16 mouse cellular contexts compared by ENCODE assay signal in the genomic region with DNA sequence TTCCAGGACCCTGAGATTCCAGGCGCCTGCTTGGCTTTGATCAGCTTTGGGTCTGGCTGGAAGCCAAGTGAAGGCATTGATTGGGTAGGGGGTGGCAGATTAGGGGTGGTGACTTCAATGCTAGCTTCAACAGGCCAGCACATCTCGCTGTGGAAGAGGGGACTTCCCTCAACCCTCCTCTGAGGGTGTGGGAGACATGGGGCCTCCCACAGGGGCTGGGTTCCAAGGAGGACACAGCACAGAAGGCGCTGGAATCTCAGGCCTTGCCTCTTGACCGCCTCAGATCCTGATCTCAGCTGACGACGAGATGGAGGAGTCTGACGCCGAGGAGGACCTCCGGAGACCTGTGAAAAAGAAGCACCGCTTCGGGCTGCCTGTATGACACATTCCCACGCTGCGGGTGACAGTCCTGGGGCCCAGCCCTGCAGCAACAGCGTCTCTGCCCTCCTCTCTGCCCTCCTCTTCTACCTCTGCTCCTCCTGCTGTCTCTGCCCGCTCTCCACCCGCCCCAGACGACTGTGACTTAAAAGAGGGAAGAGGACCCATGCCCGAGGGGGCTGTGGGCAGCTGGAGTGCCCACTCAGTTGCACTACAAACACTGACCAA. TPM values are rescaled to one million over a fixed set of nuclear protein-coding genes. Genes with fewer than 3 reads are reported as not detected.
DNase-seq lines count a peak whose midpoint lies in the region; ATAC-seq and TF ChIP-seq lines count a peak whose summit lies in the region.
"Had no signal": no experiment of that assay in that cellular context is flagged by ENCODE, and none has a peak within 500 bp of the region (broad histone marks: within the 10 kb centered on the region; RNA-seq: fewer than 3 reads in every experiment).

No protein-coding gene starts in this region.

- H3K27me3 ChIP-seq in kidney, postnatal 0 days (ENCODE audit: insufficient read depth, low read length): no peaks in the 10 kb centered on the region
- H3K27me3 ChIP-seq in G1E (ENCODE audit: insufficient read depth, low read length): no peaks in the 10 kb centered on the region
- H3K27me3 ChIP-seq in liver, embryonic 16.5 days (ENCODE audit: control insufficient read depth, insufficient read depth, low read depth, low read length): no peaks in the 10 kb centered on the region
- H3K27me3 ChIP-seq: hindbrain, embryonic 15.5 days; midbrain, embryonic 13.5 days had no signal

- ATAC-seq in kidney, postnatal 0 days (replicated peaks; ENCODE audit: low FRiP score, low read depth): 0 out of 2 replicates have a peak, but pooled peaks have one; percentile 18
- no peak for ATAC-seq in G1E (ENCODE audit: extremely low read depth, insufficient number of reproducible peaks, low FRiP score, poor library complexity, severe bottlenecking)
- ATAC-seq in liver, embryonic 16.5 days (ENCODE audit: low read depth): no peak
- ATAC-seq: activated CD4-positive, CD25-positive, alpha-beta regulatory T cell, adult 4 months; midbrain, embryonic 13.5 days had no signal

- H3K9me3 ChIP-seq in kidney, postnatal 0 days (replicated peaks; ENCODE audit: low read length): no peaks in the 10 kb centered on the region
- H3K9me3 ChIP-seq in G1E (replicated peaks): no peaks in the 10 kb centered on the region
- no peaks in the 10 kb centered on the region for H3K9me3 ChIP-seq in liver, embryonic 16.5 days (replicated peaks; ENCODE audit: control insufficient read depth, low read length)
- H3K9me3 ChIP-seq: hindbrain, embryonic 15.5 days; midbrain, embryonic 13.5 days had no signal

- H3K36me3 ChIP-seq in kidney, postnatal 0 days (ENCODE audit: insufficient read depth, low read length): peaks cover 13% of the 10 kb centered on the region; the same call in 1 of the 2 replicates
- peaks cover 62% of the 10 kb centered on the region for H3K36me3 ChIP-seq in G1E (replicated peaks)
- H3K36me3 ChIP-seq in liver, embryonic 16.5 days (ENCODE audit: control insufficient read depth, insufficient read depth): peaks cover 2% of the 10 kb centered on the region; the same call in 1 of the 2 replicates

- 0 out of 2 replicates have a peak overlapping the region, but pooled peaks have one; percentile 47 for H3K27ac ChIP-seq in kidney, postnatal 0 days
- H3K27ac ChIP-seq in liver, embryonic 16.5 days (ENCODE audit: low read length): peak overlapping the region; percentile 29
- H3K27ac ChIP-seq: hindbrain, embryonic 15.5 days; midbrain, embryonic 13.5 days had no signal

- H3K4me1 ChIP-seq in kidney, postnatal 0 days (replicated peaks; ENCODE audit: insufficient read depth, low read length): peaks cover 25% of the 10 kb centered on the region
- H3K4me1 ChIP-seq in G1E (ENCODE audit: insufficient read depth, low read depth, low read length): peaks cover 43% of the 10 kb centered on the region
- H3K4me1 ChIP-seq in liver, embryonic 16.5 days (ENCODE audit: control insufficient read depth, low read depth, low read length): peaks cover 38% of the 10 kb centered on the region
- H3K4me1 ChIP-seq: hindbrain, embryonic 15.5 days; midbrain, embryonic 13.5 days had no signal

- DNase-seq in heart, adult 11 months: peak; percentile 91
- DNase-seq in heart, postnatal 4 days: no peak
- no peak for DNase-seq in kidney, postnatal 0 days (ENCODE audit: low spot score)
- no peak for DNase-seq in kidney, postnatal 36 days
- no peak for DNase-seq in G1E (ENCODE audit: low spot score)
- DNase-seq in c-Kit-positive CD71-positive TER-119-positive erythroid progenitor cells, embryonic 14.5 days (ENCODE audit: low spot score): no peak
- DNase-seq in ovary, postnatal 36 days (ENCODE audit: low spot score): no peak
- DNase-seq: adrenal gland, postnatal 25 days; cerebellum, postnatal 14 days; gastrocnemius, postnatal 36 days; layer of hippocampus, postnatal 36 days; left cerebral cortex, postnatal 4 days had no signal

- H3K4me2 ChIP-seq in kidney, postnatal 0 days (ENCODE audit: low read length): no peak overlapping the region
- H3K4me2 ChIP-seq in liver, embryonic 16.5 days (ENCODE audit: low read depth, low read length): no peak overlapping the region
- H3K4me2 ChIP-seq: hindbrain, embryonic 15.5 days; midbrain, embryonic 13.5 days had no signal

- no peak for TF ChIP-seq CTCF in kidney, postnatal 0 days (IDR thresholded peaks at IDR 0.05; ENCODE audit: low read depth)
- TF ChIP-seq CTCF in G1E (IDR thresholded peaks at IDR 0.05; ENCODE audit: low read depth, low read length): no peak

- H3K9ac ChIP-seq in kidney, postnatal 0 days (ENCODE audit: low read depth, low read length): no peak overlapping the region
- no peak overlapping the region for H3K9ac ChIP-seq in liver, embryonic 16.5 days (ENCODE audit: low read depth, low read length)
- H3K9ac ChIP-seq: hindbrain, embryonic 15.5 days; midbrain, embryonic 13.5 days had no signal

- 54% methylated on average over 18 of the region's 18 CpGs for WGBS in kidney, postnatal 0 days
- 60% methylated on average over 18 of the region's 18 CpGs for WGBS in liver, embryonic 16.5 days (ENCODE audit: insufficient replicate concordance)

- no peak overlapping the region for H3K4me3 ChIP-seq in kidney, postnatal 0 days (replicated peaks; ENCODE audit: low read depth, low read length)
- peak overlapping the region; percentile 52; the same call in 1 of the 2 replicates for H3K4me3 ChIP-seq in G1E (ENCODE audit: low read depth, low read length)
- H3K4me3 ChIP-seq in liver, embryonic 16.5 days (ENCODE audit: low read depth, low read length): no peak overlapping the region
- H3K4me3 ChIP-seq: hindbrain, embryonic 15.5 days; midbrain, embryonic 13.5 days had no signal

RNA-seq across cellular contexts. Expression of a gene that starts 4.8 kb away (rescaled TPM):
- 1 to 10 TPM; 6.9 to 7.3 TPM for total RNA-seq in heart, postnatal 4 days (2021)
- 6.6 and 8.1 TPM in 2 replicates for polyA plus RNA-seq in kidney, postnatal 0 days (2015; fragmentation: Nextera tagmentation; extraction: Ambion mirVana)
- total RNA-seq in G1E (2014; fragmentation: Nextera tagmentation) (1.2 TPM in 1 of 2 replicates, not detected in the other), G1E (2017) (0.38 and 0.64 TPM in 2 replicates)
- polyA plus RNA-seq in G1E (2012): 0.06 and 0.20 TPM in 2 replicates
- polyA plus RNA-seq in liver, embryonic 16.5 days (2015; fragmentation: Nextera tagmentation; extraction: Ambion mirVana): 1.7 and 2.3 TPM in 2 replicates

RNA-seq across cellular contexts. Expression of a gene that starts 12.1 kb away (rescaled TPM):
- 1 to 10 TPM; 1.6 to 2.5 TPM for total RNA-seq in heart, postnatal 4 days (2021)
- polyA plus RNA-seq in kidney, postnatal 0 days (2015; fragmentation: Nextera tagmentation; extraction: Ambion mirVana): 0.17 and 0.26 TPM in 2 replicates
- not detected in 2 replicates for total RNA-seq in G1E (2014; fragmentation: Nextera tagmentation)
- total RNA-seq in G1E (2017): 0.11 TPM in 1 of 2 replicates, not detected in the other
- polyA plus RNA-seq in G1E (2012): not detected in 2 replicates
- polyA plus RNA-seq in liver, embryonic 16.5 days (2015; fragmentation: Nextera tagmentation; extraction: Ambion mirVana): 278 and 305 TPM in 2 replicates
- total RNA-seq: layer of hippocampus, postnatal 36 days; left cerebral cortex, postnatal 4 days had no signal
- polyA plus RNA-seq: activated CD4-positive, CD25-positive, alpha-beta regulatory T cell, adult 4 months; hindbrain, embryonic 15.5 days; midbrain, embryonic 13.5 days had no signal

RNA-seq across cellular contexts. Expression of a gene that starts 48.8 kb away (rescaled TPM):
- total RNA-seq in heart, postnatal 4 days (2021): 10 to 100 TPM; 14.4 to 14.7 TPM
- polyA plus RNA-seq in kidney, postnatal 0 days (2015; fragmentation: Nextera tagmentation; extraction: Ambion mirVana): 22.6 and 23.4 TPM in 2 replicates
- total RNA-seq in G1E (2014; fragmentation: Nextera tagmentation) (12.2 and 12.5 TPM in 2 replicates), G1E (2017) (5.8 and 6.0 TPM in 2 replicates)
- polyA plus RNA-seq in G1E (2012): 14.5 and 14.6 TPM in 2 replicates
- polyA plus RNA-seq in liver, embryonic 16.5 days (2015; fragmentation: Nextera tagmentation; extraction: Ambion mirVana): 7.7 and 8.1 TPM in 2 replicates

RNA-seq across cellular contexts. Expression of a gene that starts 49.4 kb away (rescaled TPM):
- total RNA-seq in heart, postnatal 4 days (2021): under 1 TPM; 0.55 to 0.74 TPM
- polyA plus RNA-seq in kidney, postnatal 0 days (2015; fragmentation: Nextera tagmentation; extraction: Ambion mirVana): 0.53 and 0.75 TPM in 2 replicates
- total RNA-seq in G1E (2014; fragmentation: Nextera tagmentation) (not detected in 2 replicates), G1E (2017) (not detected in 2 replicates)
- polyA plus RNA-seq in G1E (2012): not detected in 2 replicates
- 687 and 781 TPM in 2 replicates for polyA plus RNA-seq in liver, embryonic 16.5 days (2015; fragmentation: Nextera tagmentation; extraction: Ambion mirVana)
- polyA plus RNA-seq: activated CD4-positive, CD25-positive, alpha-beta regulatory T cell, adult 4 months had no signal

Comparison
In these comparisons a context has a peak if more than half of its experiments do, and no peak if none do; other contexts are left out.
1. RNA of a gene that starts 12.1 kb away (polyA plus RNA-seq): 278 to 305 TPM in liver, embryonic 16.5 days; 0.17 to 0.26 TPM in kidney, postnatal 0 days and not detected in G1E; every median in the first group is over 100 times any median in the second.